Mouse (Mus musculus): ENCODE data around the gene Duxbl3. TPM values are rescaled to one million over a fixed set of nuclear protein-coding genes. Genes with fewer than 3 reads are reported as not detected.
"Not testable (repeated sequence)": the region's sequence is repeated elsewhere in the genome, so short reads cannot be mapped to it uniquely, and the experiment has no call there.

The Duxbl3 gene
- 2.4 and 2.6 TPM in 2 replicates for polyA plus RNA-seq (2015; fragmentation: Nextera tagmentation; extraction: Ambion mirVana)

DNA sequence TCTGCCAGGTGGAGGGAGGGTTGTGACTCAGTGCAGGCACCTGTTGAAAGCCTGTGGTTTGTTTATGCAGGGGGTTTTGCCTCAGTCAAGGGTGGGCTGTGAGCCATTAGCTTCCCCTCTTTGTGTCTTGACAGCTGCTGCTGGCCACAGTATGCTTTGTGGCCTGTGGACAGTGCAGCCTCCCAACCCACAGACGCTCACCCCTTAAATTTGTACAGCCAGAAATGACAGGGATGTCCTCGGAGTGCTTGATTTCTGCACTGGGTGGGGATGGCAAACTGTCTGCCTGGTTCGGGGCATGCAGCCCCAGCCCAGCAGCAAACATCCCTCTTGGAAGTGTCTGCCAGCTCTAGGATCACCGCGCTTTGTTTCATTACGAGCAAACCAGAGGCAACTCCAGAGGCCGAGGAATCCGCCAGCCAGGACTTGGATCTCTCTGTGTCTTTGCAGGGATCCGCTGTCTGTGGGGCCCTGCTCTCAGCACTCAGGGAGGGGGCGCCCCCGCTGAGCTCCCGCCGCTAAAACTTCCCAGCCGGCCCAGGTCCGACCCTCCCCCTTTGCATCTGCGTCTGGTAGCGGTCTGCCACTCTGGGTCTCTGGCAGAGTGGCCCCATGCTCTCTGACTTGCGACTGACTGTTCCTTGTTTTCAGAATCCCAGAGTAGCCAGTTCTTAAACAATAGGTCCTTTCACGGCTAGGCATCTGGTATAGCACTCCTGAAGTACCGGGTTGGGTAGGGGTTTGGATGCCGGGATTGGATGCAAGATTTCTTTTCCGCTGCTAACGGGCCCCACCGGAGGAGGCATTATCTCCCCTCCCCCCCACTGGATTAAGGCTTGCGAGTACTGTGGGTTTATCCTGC is at the start of gene Duxbl3:
TSS of gene Duxbl3 (plus strand) at position 207 of the 862 bp plus-strand sequence.
- WGBS = no CpG with 5 or more reads among the region's 25 CpGs
- H3K4me1 ChIP-seq; H3K9ac ChIP-seq (replicated peaks); H3K36me3 ChIP-seq; H3K9me3 ChIP-seq (replicated peaks); H3K27me3 ChIP-seq (replicated peaks); H3K27ac ChIP-seq (replicated peaks); H3K4me3 ChIP-seq (replicated peaks); H3K4me2 ChIP-seq: not testable (repeated sequence)
- ATAC-seq (ENCODE audit: low FRiP score) = peak; percentile 81

DNA sequence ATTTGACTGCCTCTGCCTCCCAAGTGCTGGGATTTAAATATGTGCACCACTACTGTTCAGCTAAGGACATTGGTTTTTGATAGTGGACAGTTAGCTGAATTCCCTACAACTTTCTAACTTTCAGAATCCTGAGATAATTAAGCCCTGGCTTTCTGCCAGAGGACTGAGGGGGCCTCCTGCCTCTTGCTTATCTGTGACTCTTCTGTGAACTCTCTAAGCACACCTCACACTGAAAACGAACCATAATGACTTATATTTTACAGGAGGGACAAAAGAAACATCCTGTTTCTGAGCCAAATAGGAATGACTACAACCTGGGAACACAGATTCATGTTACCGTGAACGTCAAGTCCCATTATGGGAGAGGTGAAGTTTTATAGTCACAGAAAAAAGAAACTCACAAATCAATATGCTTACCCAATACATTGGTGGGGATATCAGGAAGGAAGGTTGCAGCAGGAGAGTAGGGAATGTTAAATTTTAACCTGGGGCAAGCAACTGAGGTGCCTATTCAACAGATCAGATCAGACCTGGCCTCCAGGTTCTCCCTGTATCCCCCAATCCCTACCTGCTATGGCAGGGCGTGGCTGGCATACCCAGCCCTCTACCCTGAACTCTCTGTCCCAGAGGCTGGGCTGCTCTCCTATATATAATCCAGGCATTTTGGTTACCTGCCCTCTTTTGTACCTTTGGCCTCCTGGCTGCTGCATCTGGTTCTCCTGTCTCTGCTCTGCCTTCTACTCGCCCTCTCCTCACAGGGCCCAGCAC is 41.3 kb upstream of the Duxbl3 start:
- not testable (repeated sequence) for H3K4me1 ChIP-seq; ATAC-seq (ENCODE audit: low FRiP score); H3K4me3 ChIP-seq (replicated peaks); H3K36me3 ChIP-seq; H3K4me2 ChIP-seq; H3K9ac ChIP-seq (replicated peaks); H3K9me3 ChIP-seq (replicated peaks); H3K27ac ChIP-seq (replicated peaks); H3K27me3 ChIP-seq (replicated peaks)
- WGBS = no CpG with 5 or more reads among the region's 5 CpGs

DNA sequence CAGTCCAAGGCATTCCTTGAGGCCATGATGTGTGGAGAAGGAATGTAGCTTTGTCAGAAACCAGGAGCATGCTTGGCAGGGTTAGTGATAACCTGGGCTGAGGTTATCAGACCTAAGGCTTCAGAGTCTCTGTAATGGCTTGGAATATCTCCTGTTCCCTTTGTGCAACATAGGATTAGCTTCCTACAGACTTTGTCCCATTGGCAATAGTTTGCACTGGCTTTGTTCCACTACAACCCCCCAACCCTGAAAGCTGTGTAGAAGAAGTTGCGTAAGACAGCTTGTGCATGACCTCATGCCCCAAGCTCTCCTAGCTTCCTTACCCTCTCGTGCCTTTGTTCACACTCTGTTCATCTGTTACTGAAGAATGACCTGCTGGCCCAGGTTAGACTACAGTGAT is 20.6 kb upstream of the Duxbl3 start:
- not testable (repeated sequence) for H3K36me3 ChIP-seq; H3K4me1 ChIP-seq; H3K4me2 ChIP-seq; H3K4me3 ChIP-seq (replicated peaks); H3K27ac ChIP-seq (replicated peaks); H3K9me3 ChIP-seq (replicated peaks); ATAC-seq (ENCODE audit: low FRiP score); H3K27me3 ChIP-seq (replicated peaks); H3K9ac ChIP-seq (replicated peaks)
- WGBS = no CpG with 5 or more reads among the region's 2 CpGs

DNA sequence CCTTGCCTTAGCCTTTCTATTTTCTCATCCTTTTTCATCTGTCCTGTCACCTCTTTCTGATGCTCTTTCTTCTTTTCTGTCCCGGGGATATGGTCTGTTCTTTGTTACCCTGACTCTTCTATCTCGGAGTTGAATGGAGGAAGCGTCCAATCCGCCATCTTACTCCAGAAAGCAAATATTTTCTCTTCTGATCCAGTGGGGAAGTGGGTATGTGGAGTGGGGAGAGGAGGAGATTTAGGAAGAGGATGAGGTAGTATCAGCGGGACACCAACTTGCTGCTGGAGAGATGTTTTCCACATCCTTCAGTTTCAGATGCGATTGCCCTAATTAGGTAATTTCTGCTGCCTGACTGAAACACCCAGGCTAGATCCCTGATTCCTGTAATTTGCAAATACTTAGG is 967 bp downstream of the Duxbl3 start:
- not testable (repeated sequence) for H3K36me3 ChIP-seq; H3K4me3 ChIP-seq (replicated peaks); H3K9ac ChIP-seq (replicated peaks); H3K4me1 ChIP-seq; ATAC-seq (ENCODE audit: low FRiP score); H3K9me3 ChIP-seq (replicated peaks); H3K4me2 ChIP-seq; H3K27ac ChIP-seq (replicated peaks); H3K27me3 ChIP-seq (replicated peaks)
- WGBS = no CpG with 5 or more reads among the region's 6 CpGs

DNA sequence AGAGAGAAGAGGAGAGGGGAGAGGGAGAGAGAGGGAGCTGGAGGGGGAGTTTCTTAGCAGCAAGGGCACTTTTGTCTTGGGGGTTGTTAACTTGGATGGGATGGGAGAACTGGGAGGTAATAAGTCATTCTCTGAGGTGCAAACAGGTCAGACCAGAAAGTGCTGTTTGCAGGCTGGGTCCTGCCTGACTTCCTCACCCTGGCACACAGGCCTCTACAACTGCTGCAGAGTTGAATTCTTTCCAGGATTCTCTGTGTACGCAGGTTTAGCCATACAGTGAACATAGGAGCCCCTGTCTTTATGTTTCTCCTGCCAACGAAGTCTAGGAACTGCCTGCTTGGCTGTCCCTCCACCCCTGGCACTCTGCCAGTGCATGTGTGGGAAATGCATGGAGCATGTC is 29.0 kb downstream of the Duxbl3 start:
- H3K4me1 ChIP-seq; H3K27ac ChIP-seq (replicated peaks); H3K4me2 ChIP-seq; H3K36me3 ChIP-seq; H3K4me3 ChIP-seq (replicated peaks); H3K27me3 ChIP-seq (replicated peaks); ATAC-seq (ENCODE audit: low FRiP score); H3K9ac ChIP-seq (replicated peaks); H3K9me3 ChIP-seq (replicated peaks): not testable (repeated sequence)
- WGBS = no CpG with 5 or more reads among the region's 2 CpGs

DNA sequence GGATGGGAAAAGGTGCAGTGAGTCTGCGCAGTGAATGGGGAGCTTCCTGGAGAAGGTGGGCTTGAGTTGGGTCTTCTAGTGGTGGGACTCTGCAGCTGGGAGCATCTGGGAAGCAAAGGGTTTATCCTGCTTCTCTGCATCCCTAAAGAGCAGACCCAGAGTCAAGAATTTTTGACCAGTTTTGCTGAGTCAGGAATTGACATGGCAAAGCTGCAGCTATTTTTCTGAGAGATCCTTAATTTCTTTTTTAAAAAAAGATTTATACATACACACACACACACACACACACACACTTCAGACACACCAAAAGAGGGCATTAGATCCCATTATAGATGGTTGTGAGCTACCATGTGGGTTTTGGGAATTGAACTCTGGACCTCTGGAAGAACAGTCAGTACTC is 36.1 kb downstream of the Duxbl3 start:
- no peak overlapping the region for H3K4me3 ChIP-seq (replicated peaks)
- H3K27me3 ChIP-seq (replicated peaks) = no peaks in the 10 kb centered on the region
- no peaks in the 10 kb centered on the region for H3K36me3 ChIP-seq
- WGBS = 100% methylated on average over 1 of the region's 1 CpGs
- no peak for ATAC-seq (ENCODE audit: low FRiP score)
- no peak overlapping the region for H3K27ac ChIP-seq (replicated peaks)
- H3K4me1 ChIP-seq = no peaks in the 10 kb centered on the region
- no peak overlapping the region for H3K4me2 ChIP-seq
- no peaks in the 10 kb centered on the region for H3K9me3 ChIP-seq (replicated peaks)
- H3K9ac ChIP-seq (replicated peaks) = no peak overlapping the region

DNA sequence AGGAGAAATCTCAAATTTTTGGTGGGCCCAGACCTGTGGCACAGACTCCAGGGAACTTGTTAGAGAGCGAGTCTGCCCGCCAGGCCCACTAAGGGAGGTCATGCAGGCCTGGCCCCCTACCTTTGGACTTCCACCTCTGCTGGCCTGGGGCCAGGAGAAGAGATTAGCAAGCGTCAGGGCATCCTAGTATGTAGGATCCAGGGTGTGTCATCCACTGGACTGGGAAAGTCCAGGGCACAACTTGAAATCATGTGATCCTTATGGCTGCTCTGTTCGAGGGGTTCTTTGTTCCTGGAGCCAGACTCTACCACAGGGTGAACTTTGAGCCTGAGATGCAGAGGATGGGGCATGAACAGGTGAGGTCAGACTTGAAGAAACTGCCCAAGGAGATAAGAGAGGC is 39.3 kb downstream of the Duxbl3 start:
- no peak overlapping the region for H3K27ac ChIP-seq (replicated peaks)
- no peak for ATAC-seq (ENCODE audit: low FRiP score)

DNA sequence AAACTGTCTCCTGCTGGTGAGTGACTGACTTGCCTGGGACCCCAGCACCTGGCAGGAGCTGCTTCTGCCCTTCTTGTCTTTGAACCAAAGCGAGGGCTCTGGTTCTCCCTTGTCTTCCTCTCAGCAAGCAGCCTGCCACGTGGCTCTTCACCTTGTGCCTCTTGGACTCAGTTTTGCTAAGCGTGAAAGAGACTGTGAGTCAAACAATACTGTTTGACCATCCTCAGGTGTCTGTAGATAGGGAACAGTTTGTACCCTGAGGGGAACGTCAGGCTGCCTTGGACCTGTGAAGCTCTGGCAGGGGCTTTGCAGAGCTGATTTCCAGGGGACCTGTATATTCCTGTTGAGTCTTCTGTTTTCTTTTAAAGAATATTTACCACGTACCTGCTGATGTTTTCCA is 39.7 kb downstream of the Duxbl3 start:
- Histone ChIP-seq H3K9me3 (replicated peaks) (no peaks in the 10 kb centered on the region), H3K27me3 (replicated peaks) (no peaks in the 10 kb centered on the region), H3K4me2 (no peak overlapping the region), H3K36me3 (no peaks in the 10 kb centered on the region), H3K27ac (replicated peaks) (no peak overlapping the region), H3K4me3 (replicated peaks) (no peak overlapping the region), H3K9ac (replicated peaks) (no peak overlapping the region), H3K4me1 (no peaks in the 10 kb centered on the region)
- WGBS = 83% methylated on average over 5 of the region's 5 CpGs
- ATAC-seq (ENCODE audit: low FRiP score) = no peak

More for the DNA sequence above, 39.3 kb downstream of the Duxbl3 start:
- H3K9me3 ChIP-seq (replicated peaks) = no peaks in the 10 kb centered on the region
- no peaks in the 10 kb centered on the region for H3K27me3 ChIP-seq (replicated peaks)
- H3K9ac ChIP-seq (replicated peaks) = no peak overlapping the region
- WGBS = 85% methylated on average over 4 of the region's 4 CpGs
- no peaks in the 10 kb centered on the region for H3K4me1 ChIP-seq
- H3K4me2 ChIP-seq = no peak overlapping the region
- H3K4me3 ChIP-seq (replicated peaks) = no peak overlapping the region
- H3K36me3 ChIP-seq = no peaks in the 10 kb centered on the region

DNA sequence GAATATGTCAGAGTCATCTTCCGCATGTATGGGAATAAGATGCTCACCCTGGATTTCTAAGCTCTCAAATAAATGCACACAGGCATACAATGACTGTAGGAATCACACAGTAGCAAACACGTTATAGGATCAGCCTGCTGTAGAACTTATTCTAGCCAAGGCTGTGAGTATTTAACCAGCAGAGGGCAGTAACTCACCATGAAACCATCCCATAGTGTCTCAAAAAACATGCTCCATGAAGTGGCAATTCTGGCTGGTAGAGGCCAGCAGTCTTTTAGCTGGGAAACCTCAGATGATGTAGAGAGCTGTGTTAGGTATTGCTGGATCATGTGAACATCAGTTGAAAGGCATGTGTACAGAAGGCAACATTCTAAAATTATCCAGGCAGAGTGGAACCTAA is 45.3 kb downstream of the Duxbl3 start:
- Histone ChIP-seq H3K4me1 (no peaks in the 10 kb centered on the region), H3K9me3 (replicated peaks) (no peaks in the 10 kb centered on the region), H3K27ac (replicated peaks) (no peak overlapping the region), H3K9ac (replicated peaks) (no peak overlapping the region), H3K4me2 (no peak overlapping the region), H3K36me3 (no peaks in the 10 kb centered on the region), H3K4me3 (replicated peaks) (no peak overlapping the region), H3K27me3 (replicated peaks) (no peaks in the 10 kb centered on the region)
- 34% methylated on average over 2 of the region's 2 CpGs for WGBS
- ATAC-seq (ENCODE audit: low FRiP score) = peak; percentile 70; the same call in 1 of the 2 replicates

DNA sequence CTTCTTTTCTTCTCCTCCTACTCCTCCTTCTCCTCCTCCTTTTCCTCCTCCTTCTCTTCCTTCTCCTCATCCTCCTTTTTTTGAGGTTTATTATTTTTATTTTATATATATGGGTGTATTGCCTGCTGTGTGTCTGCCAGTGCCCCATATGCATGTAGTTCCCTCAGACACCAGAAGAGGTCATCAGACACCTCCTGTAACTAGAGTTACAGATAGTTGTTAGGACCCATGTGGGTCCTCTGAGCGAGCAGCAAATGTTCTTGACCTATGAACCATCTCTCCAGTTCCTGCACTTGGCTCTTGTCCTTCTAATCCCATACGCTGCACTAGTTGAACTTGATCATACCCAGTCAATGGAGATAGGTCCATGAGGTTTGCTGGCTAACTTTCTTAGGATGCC is 48.3 kb downstream of the Duxbl3 start:
- H3K4me1 ChIP-seq = no peaks in the 10 kb centered on the region
- H3K27me3 ChIP-seq (replicated peaks) = no peaks in the 10 kb centered on the region
- no peaks in the 10 kb centered on the region for H3K36me3 ChIP-seq
- H3K9ac ChIP-seq (replicated peaks) = no peak overlapping the region
- no peak overlapping the region for H3K4me2 ChIP-seq
- no peak for ATAC-seq (ENCODE audit: low FRiP score)
- no peaks in the 10 kb centered on the region for H3K9me3 ChIP-seq (replicated peaks)
- no peak overlapping the region for H3K27ac ChIP-seq (replicated peaks)
- no peak overlapping the region for H3K4me3 ChIP-seq (replicated peaks)
- 41% methylated on average over 2 of the region's 2 CpGs for WGBS

DNA sequence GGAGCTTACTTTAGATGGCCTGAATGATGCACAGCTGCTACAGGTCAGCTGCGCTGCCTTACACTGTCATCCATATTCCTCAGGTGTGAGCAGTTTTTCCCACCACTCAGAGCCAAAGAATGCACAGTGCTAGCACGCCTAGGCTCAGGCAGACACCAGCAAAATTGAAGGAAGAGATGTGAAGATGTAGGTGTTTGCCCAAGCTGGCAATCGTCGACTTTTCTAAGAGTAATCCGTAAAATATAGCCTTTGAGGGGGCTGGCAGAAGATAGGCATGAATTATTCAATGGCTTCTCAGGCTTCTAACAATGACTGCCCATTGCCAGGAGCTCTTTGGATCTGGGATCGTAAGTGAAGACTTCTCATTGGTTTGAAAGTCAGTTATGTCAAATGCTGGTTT is 51.1 kb downstream of the Duxbl3 start:
- no peaks in the 10 kb centered on the region for H3K36me3 ChIP-seq
- no peaks in the 10 kb centered on the region for H3K9me3 ChIP-seq (replicated peaks)
- H3K4me1 ChIP-seq = no peaks in the 10 kb centered on the region
- H3K27ac ChIP-seq (replicated peaks) = no peak overlapping the region
- no peak overlapping the region for H3K9ac ChIP-seq (replicated peaks)
- 75% methylated on average over 6 of the region's 6 CpGs for WGBS
- H3K27me3 ChIP-seq (replicated peaks) = no peaks in the 10 kb centered on the region
- no peak for ATAC-seq (ENCODE audit: low FRiP score)
- no peak overlapping the region for H3K4me2 ChIP-seq
- no peak overlapping the region for H3K4me3 ChIP-seq (replicated peaks)

DNA sequence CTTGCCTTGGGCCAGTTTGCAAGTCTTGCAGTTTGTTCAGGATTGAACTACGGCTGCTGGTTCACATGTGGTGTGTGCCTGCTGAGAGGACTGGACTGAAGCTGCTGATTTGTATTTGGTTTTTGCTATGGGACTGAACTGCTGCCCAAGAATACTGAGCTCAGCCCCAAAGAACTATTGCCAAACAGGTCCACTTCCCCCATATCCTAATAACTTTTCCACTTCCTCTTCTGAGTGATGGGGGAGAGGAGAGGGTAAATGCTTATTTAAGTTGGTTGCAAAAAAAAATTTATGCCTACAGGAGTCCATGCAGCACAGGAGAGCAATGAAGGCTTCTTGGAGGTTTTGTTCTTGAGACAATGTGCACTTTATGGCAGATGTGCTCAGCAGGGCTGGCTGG is 51.7 kb downstream of the Duxbl3 start:
- 92% methylated on average over 1 of the region's 1 CpGs for WGBS
- no peak for ATAC-seq (ENCODE audit: low FRiP score)
- H3K4me2 ChIP-seq = no peak overlapping the region

More for the DNA sequence above, 51.7 kb downstream of the Duxbl3 start:
- Histone ChIP-seq H3K4me1 (no peaks in the 10 kb centered on the region), H3K9me3 (replicated peaks) (no peaks in the 10 kb centered on the region), H3K36me3 (no peaks in the 10 kb centered on the region), H3K4me3 (replicated peaks) (no peak overlapping the region), H3K9ac (replicated peaks) (no peak overlapping the region), H3K27ac (replicated peaks) (no peak overlapping the region), H3K27me3 (replicated peaks) (no peaks in the 10 kb centered on the region)

Data from neural tube, embryonic 15.5 days (tissue).